Mouse (Mus musculus): ENCODE measurements around the gene Zbtb33.
A peak's percentile ranks its signal among the peaks of the same experiment; 100 is the strongest.

The Zbtb33 gene

DNA sequence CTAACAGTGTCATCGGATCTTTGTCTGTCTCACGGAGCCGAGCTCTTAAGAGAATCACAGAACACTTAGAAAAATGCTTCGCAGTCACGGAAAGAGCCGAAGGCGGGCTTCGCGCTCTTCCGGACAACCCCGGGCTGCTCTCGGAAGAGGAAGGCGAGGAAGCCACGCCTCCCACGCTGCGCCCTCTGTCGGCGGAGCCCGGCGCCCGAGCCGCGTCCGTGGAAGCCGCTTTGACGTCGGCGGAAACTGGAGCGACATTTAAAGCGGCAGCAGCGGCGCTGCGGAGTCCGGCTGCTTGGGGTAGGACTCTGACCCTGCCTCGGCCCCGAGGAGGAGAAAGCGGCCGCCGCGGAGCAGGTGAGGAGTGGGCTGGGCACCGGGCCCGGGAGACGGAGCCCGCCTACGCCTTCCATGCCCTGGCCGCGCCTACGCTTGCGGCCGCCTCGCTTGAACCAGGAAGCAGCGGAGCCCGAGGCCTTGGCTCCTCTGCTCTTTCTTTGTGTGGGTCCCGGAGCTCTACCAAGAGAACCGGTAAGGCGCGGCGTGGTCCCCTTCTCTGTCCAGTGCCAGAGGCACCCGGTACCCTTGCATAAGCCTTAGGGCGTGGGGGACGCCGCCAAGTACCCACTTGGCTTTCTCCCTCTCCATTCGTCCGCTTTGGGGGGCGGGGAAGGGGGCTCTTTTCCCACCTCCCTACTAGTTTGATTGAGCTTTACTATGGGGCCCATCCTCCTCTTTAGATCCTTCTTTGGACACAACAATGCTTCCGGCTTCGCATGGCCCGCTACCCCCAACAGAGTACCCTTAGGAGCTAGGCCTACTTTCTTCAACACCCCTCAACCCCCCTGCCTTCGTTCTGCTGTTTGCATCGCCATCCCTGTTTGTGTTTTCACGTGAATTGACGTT, at the start of gene Zbtb33:
TSS of gene Zbtb33 (plus strand) at position 242 of the 906 bp plus-strand sequence.
- peak; percentile 87 for DNase-seq (ENCODE audit: low spot score)

DNA sequence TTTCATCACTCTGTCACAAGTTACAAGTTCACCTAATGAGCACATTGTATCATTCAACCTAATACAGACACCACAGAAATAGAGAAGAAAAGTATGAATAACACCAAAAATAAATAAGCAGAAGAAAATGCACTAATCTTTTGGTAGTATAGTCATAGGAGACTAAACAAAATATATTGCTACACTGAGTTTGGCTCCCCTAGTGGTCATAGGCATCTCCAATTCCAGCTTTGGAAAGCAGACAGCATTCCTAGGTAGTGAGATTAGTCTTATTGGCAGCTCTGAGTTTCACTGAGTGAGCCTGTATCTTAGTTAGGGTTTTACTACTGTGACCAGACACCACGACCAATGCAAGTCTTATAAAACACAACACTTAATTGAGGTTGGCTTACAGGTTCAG, 30.5 kb upstream of the Zbtb33 start:
- DNase-seq (ENCODE audit: low spot score): no peak

- no peak for DNase-seq (ENCODE audit: low spot score)
Observed at GRCm38 (mm10) chrX:38165315-38165714, 24.3 kb upstream of the Zbtb33 start.

- DNase-seq (ENCODE audit: low spot score): no peak
Observed at GRCm38 (mm10) chrX:38166064-38166463, 23.5 kb upstream of the Zbtb33 start.

GRCm38 (mm10) chrX:38166592-38166991, 23.0 kb upstream of the Zbtb33 start:
- DNase-seq (ENCODE audit: low spot score): no peak

DNA sequence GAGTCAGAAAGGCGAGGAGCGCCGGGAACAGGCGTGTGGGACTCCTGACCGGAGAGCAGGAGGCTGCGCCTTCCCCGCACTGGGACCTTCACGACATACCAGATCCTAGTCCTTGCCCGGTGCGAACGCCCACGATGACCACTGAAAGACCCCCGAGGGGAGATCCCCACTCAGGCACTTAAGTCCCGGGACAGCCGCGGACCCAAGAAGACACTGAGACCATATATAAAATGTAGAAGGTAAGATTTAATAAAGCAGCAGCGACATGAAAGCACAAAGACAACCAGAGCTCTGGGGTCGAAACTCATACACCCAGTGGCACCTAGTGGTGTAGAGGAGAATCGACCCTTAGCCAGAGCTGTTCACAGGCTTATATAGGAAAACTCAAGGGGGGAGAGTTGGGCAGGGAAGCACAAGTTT, 9.7 kb upstream of the Zbtb33 start:
- peak; percentile 41 for DNase-seq (ENCODE audit: low spot score)

- DNase-seq (ENCODE audit: low spot score): peak; percentile 16
Observed at GRCm38 (mm10) chrX:38180656-38181607, 8.7 kb upstream of the Zbtb33 start.

GRCm38 (mm10) chrX:38181608-38182258, 7.9 kb upstream of the Zbtb33 start:
- peak; percentile 69 for DNase-seq (ENCODE audit: low spot score)

GRCm38 (mm10) chrX:38185520-38185919, 4.1 kb upstream of the Zbtb33 start:
- no peak for DNase-seq (ENCODE audit: low spot score)

- DNase-seq (ENCODE audit: low spot score): no peak
Observed at GRCm38 (mm10) chrX:38190458-38190764, 818 bp downstream of the Zbtb33 start.

DNA sequence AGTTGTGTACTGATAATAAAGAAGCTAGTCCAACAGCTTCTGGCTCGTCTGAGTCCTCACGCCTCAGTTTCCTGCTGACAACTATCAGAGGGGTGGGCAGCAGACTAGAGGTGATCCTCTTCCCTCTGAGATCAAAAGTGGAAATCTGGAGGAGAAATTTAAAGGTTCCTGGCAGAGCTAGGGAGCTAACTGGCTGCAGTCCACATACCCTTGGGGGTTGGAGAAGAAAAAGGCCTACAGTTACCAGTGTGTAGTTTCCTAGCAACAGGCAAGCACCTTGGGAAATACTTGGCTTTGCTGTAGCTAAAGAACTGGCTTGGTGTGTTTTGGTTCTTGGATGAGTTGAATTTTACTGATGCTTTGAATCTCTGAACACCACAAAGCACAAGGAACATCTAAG, 12.2 kb downstream of the Zbtb33 start:
- DNase-seq (ENCODE audit: low spot score): no peak

DNA sequence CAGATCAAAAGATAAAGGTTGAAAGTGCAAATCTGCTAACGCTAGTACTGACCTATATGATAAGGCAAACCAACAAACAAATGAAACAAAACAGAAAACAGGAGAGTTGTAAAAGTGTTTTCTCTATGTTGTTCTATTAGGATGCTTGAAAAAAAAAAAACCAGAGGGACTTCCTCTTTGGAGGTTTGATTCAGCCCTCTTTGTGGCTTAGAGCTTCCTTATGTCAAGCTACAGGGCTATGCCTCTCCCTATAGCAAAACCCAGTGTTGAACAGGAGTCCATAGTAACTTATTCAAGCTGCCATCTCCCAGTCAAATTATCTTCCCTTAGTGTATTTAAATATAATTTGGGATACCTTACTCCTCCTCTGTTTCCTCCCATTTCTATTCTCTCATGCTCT, 17.8 kb downstream of the Zbtb33 start:
- no peak for DNase-seq (ENCODE audit: low spot score)

GRCm38 (mm10) chrX:38216986-38217675, 27.5 kb downstream of the Zbtb33 start:
- DNase-seq (ENCODE audit: low spot score): no peak

GRCm38 (mm10) chrX:38217676-38217991, 28.0 kb downstream of the Zbtb33 start:
- no peak for DNase-seq (ENCODE audit: low spot score)

GRCm38 (mm10) chrX:38222757-38223156, 33.2 kb downstream of the Zbtb33 start:
- no peak for DNase-seq (ENCODE audit: low spot score)

- DNase-seq (ENCODE audit: low spot score): no peak
Observed at GRCm38 (mm10) chrX:38229888-38230287, 40.3 kb downstream of the Zbtb33 start.

GRCm38 (mm10) chrX:38237731-38238130, 48.1 kb downstream of the Zbtb33 start:
- DNase-seq (ENCODE audit: low spot score): peak; percentile 10

Data from T-cell, adult 2 months (primary cell).